Mouse (Mus musculus): Measurements from ENCODE around the gene Dnajc12.
"Not testable (repeated sequence)": the region's sequence is repeated elsewhere in the genome, so short reads cannot be mapped to it uniquely, and the experiment has no call there.

Dnajc12 gene

GRCm38 (mm10) chr10:63386444-63386843 is 4.2 kb downstream of the Dnajc12 start:
- DNase-seq (ENCODE audit: low spot score) = peak; percentile 57

- DNase-seq (ENCODE audit: low spot score) = no peak
Measured at GRCm38 (mm10) chr10:63386991-63387390, 4.7 kb downstream of the Dnajc12 start.

- no peak for DNase-seq (ENCODE audit: low spot score)
Measured at GRCm38 (mm10) chr10:63388948-63389347, 6.7 kb downstream of the Dnajc12 start.

GRCm38 (mm10) chr10:63396963-63397362 is 14.7 kb downstream of the Dnajc12 start:
- no peak for DNase-seq (ENCODE audit: low spot score)

GRCm38 (mm10) chr10:63402731-63403504 is 20.7 kb downstream of the Dnajc12 start:
- no peak for DNase-seq (ENCODE audit: low spot score)

- DNase-seq (ENCODE audit: low spot score) = no peak
Measured at GRCm38 (mm10) chr10:63403636-63404035, 21.4 kb downstream of the Dnajc12 start.

- no peak for DNase-seq (ENCODE audit: low spot score)
Measured at GRCm38 (mm10) chr10:63410162-63410956, 28.1 kb downstream of the Dnajc12 start.

GRCm38 (mm10) chr10:63411674-63412073 is 29.4 kb downstream of the Dnajc12 start:
- DNase-seq (ENCODE audit: low spot score) = not testable (repeated sequence)

GRCm38 (mm10) chr10:63412756-63413155 is 30.5 kb downstream of the Dnajc12 start:
- DNase-seq (ENCODE audit: low spot score) = no peak

GRCm38 (mm10) chr10:63415287-63415686 is 33.0 kb downstream of the Dnajc12 start:
- DNase-seq (ENCODE audit: low spot score) = no peak

- no peak for DNase-seq (ENCODE audit: low spot score)
Measured at GRCm38 (mm10) chr10:63415850-63416249, 33.6 kb downstream of the Dnajc12 start.

- no peak for DNase-seq (ENCODE audit: low spot score)
Measured at GRCm38 (mm10) chr10:63417061-63417460, 34.8 kb downstream of the Dnajc12 start.

- peak; percentile 36 for DNase-seq (ENCODE audit: low spot score)
Measured at GRCm38 (mm10) chr10:63421739-63422735, 39.8 kb downstream of the Dnajc12 start, which contains the start of gene Gm7075. TSS of gene Gm7075 (minus strand) at chr10:63421789.

- no peak for DNase-seq (ENCODE audit: low spot score)
Measured at GRCm38 (mm10) chr10:63422736-63422992, 40.4 kb downstream of the Dnajc12 start.

GRCm38 (mm10) chr10:63423591-63424474 is 41.6 kb downstream of the Dnajc12 start:
- DNase-seq (ENCODE audit: low spot score) = no peak

- peak; percentile 15 for DNase-seq (ENCODE audit: low spot score)
Measured at GRCm38 (mm10) chr10:63424475-63424814, 42.2 kb downstream of the Dnajc12 start.

- no peak for DNase-seq (ENCODE audit: low spot score)
Measured at GRCm38 (mm10) chr10:63427146-63427545, 44.9 kb downstream of the Dnajc12 start.

- peak; percentile 12 for DNase-seq (ENCODE audit: low spot score)
Measured at GRCm38 (mm10) chr10:63428243-63429022, 46.2 kb downstream of the Dnajc12 start.

- DNase-seq (ENCODE audit: low spot score) = no peak
Measured at GRCm38 (mm10) chr10:63429023-63429340, 46.7 kb downstream of the Dnajc12 start.

GRCm38 (mm10) chr10:63429380-63429779 is 47.1 kb downstream of the Dnajc12 start:
- DNase-seq (ENCODE audit: low spot score) = peak; percentile 100

Data from ovary, postnatal 14 days (tissue).